Mouse (Mus musculus) naive thymus-derived CD4-positive, alpha-beta T cell, adult 5 months (primary cell): ENCODE measurements around the gene Rasgrf2. TPM values are rescaled to one million over a fixed set of nuclear protein-coding genes. Genes with fewer than 3 reads are reported as not detected.

Source experiments
- polyA plus RNA-seq: library from polyadenylated mRNA; unstranded; fragments of 100-300 nt; shearing (Covaris generic); gene quantifications from one replicate; pipeline ENCODE4 v1.2.1, GENCODE M21; 2017

Gene Rasgrf2
- polyA plus RNA-seq = 10.2 TPM

GRCm38 (mm10) chr13:92131384-92132150 is at the start of gene Rasgrf2:
Gene Rasgrf2 (minus strand): TSS chr13:92131656.

GRCm38 (mm10) chr13:91876741-91877349 is 254.6 kb downstream of the Rasgrf2 start, which contains the start of gene Ckmt2:
Gene Ckmt2 (minus strand): TSS chr13:91876885.

Other genes starting within 250 kb of the Rasgrf2 start
- gene Gm20379, start 174.3 kb upstream of the Rasgrf2 start, polyA plus RNA-seq = 1.7 TPM
- 1.00 TPM for gene Dhfr, start 223.1 kb upstream of the Rasgrf2 start, polyA plus RNA-seq
- 53.2 TPM for gene Msh3, start 223.3 kb upstream of the Rasgrf2 start, polyA plus RNA-seq